Mouse (Mus musculus) hindbrain, embryonic 16.5 days (tissue): Measurements from ENCODE around the gene Fpr3. TPM values are rescaled to one million over a fixed set of nuclear protein-coding genes. Genes with fewer than 3 reads are reported as not detected.

Experiments
- ATAC-seq: fragments of 200-750 bp; cut with Nextera tagmentation; 2 replicates; pipeline ENCODE4 v1.8.0; 2017; ENCODE audit warnings: moderate TSS enrichment, moderate library complexity
- H3K27ac ChIP-seq: fragments of 300-500 bp; sonication (generic); 2 replicates; pipeline ENCODE4 v1.5.1; 2014; ENCODE audit warnings: low read depth, mild to moderate bottlenecking, control low read depth, low read length, moderate library complexity
- H3K27me3 ChIP-seq: fragments of 300-500 bp; sonication (generic); replicated peaks from 2 replicates; pipeline ENCODE4 v1.6.1; 2014; ENCODE audit warnings: low read length; ENCODE audit not compliant: control insufficient read depth, insufficient read depth
- H3K36me3 ChIP-seq: fragments of 300-500 bp; sonication (generic); 2 replicates; pipeline ENCODE4 v1.6.1; 2014; ENCODE audit warnings: mild to moderate bottlenecking, low read length, moderate library complexity, mixed read lengths; ENCODE audit not compliant: control insufficient read depth, insufficient read depth
- H3K4me1 ChIP-seq: fragments of 300-500 bp; sonication (generic); 2 replicates; pipeline ENCODE4 v1.6.1; 2014; ENCODE audit warnings: low read depth, low read length; ENCODE audit not compliant: control insufficient read depth, insufficient read depth
- H3K4me2 ChIP-seq: fragments of 300-500 bp; sonication (generic); 2 replicates; pipeline ENCODE4 v1.6.1; 2014; ENCODE audit warnings: mild to moderate bottlenecking, low read length, control low read depth, moderate library complexity
- H3K4me3 ChIP-seq: fragments of 300-500 bp; sonication (generic); 2 replicates; pipeline ENCODE4 v1.5.1; 2014; ENCODE audit warnings: mild to moderate bottlenecking, low read length, control low read depth, moderate library complexity
- H3K9ac ChIP-seq: fragments of 300-500 bp; sonication (generic); 2 replicates; pipeline ENCODE4 v1.6.1; 2014; ENCODE audit warnings: low read depth, mild to moderate bottlenecking, control low read depth, low read length, moderate library complexity
- H3K9me3 ChIP-seq: fragments of 300-500 bp; sonication (generic); 2 replicates; pipeline ENCODE4 v1.6.1; 2014; ENCODE audit warnings: mild to moderate bottlenecking, low read length, moderate library complexity; ENCODE audit not compliant: control insufficient read depth
- WGBS: fragments of 180-500 bp; shearing (Covaris S2); extraction: QIAGEN DNeasy Blood & Tissue Kit; methylation state at CpG from one replicate; pipeline ENCODE4 v1.1.7; 2014; 5-methylcytosine and 5-hydroxymethylcytosine counted together
- polyA plus RNA-seq: library from polyadenylated mRNA; unstranded; fragments of >200 nt; fragmentation: Nextera tagmentation; extraction: Ambion mirVana; gene quantifications from 2 replicates; pipeline ENCODE4 v1.2.1, GENCODE M21; 2015

Fpr3 gene
- polyA plus RNA-seq, 1 experiment from 2014 or later: not detected

DNA sequence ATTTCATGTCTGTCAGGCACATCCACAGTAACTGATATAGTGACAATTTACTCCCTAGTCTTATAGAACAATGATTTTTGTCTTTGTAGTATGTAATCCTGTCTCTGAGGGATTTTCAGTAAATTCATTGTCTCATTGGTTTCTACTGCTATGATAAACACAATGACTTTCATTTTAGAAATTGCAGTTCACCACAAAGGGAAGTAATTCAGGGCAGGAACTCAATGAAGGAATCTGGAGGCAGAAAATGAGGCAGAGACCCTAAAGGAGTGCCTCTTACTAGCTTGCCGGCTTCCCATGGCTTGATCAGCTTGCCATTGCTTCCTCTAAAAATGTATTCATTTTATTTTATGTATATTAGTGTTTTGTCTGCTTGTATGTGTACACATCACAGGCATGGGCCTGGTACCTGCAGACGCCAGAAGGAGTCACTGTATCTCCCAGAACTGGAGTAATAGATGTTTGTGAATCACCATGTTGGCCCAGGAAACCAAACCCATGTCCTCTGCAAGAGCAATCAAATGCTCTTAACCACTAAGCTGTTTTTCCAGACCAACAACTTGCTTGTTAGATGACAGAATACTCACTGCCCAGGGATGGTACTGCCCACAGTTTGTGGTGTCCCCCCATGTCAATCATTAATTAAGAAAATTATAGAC is 16.6 kb upstream of the Fpr3 start:
- no peaks in the 10 kb centered on the region for H3K4me1 ChIP-seq
- H3K27ac ChIP-seq: no peak overlapping the region
- H3K4me3 ChIP-seq: no peak overlapping the region
- H3K27me3 ChIP-seq: no peaks in the 10 kb centered on the region
- no peak overlapping the region for H3K9ac ChIP-seq
- no peak overlapping the region for H3K4me2 ChIP-seq
- no peaks in the 10 kb centered on the region for H3K9me3 ChIP-seq
- H3K36me3 ChIP-seq: no peaks in the 10 kb centered on the region
- ATAC-seq: no peak
- WGBS: 84% methylated on average over 2 of the region's 2 CpGs

DNA sequence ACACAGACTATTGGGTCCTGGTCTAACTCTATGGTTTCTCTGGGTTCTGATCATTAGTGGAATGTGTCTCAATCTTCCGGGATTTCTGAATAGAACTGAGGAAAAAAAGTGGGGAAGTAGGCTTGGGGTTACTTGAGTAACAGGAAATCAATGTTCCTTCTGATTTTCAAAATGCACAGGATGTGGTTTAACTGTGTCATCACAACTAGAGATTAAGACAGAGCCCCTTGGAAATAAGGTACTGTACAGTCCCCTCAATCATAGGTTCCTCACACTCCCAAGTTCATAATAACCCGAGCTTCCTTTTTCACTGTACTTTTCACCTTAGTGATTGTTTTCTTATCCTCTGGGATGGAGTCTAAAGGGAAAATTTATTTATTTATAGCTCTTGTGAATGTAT is 16.0 kb upstream of the Fpr3 start:
- no peak overlapping the region for H3K4me3 ChIP-seq
- no peak overlapping the region for H3K9ac ChIP-seq
- ATAC-seq: no peak
- H3K9me3 ChIP-seq: no peaks in the 10 kb centered on the region
- no peaks in the 10 kb centered on the region for H3K4me1 ChIP-seq
- H3K36me3 ChIP-seq: no peaks in the 10 kb centered on the region
- H3K4me2 ChIP-seq: no peak overlapping the region
- H3K27me3 ChIP-seq: no peaks in the 10 kb centered on the region
- 81% methylated on average over 2 of the region's 2 CpGs for WGBS
- no peak overlapping the region for H3K27ac ChIP-seq

DNA sequence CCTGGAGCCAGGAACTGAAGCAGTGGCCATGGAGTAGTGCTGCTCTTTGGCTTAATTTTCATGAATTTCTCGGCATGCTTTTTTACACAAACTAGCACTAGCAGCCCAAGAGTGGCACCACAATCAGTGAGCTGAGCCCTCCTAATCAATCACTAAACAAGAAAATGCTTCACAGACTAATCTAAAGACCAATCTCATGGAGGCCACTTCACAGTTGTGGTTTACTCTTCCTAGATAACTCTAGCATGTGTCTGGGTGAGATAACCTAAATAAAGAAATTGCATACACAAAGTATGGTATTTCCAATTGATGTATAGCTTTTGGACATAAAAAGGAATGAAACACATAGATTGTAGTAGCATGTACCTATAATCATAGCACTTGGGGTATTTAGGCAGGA is 8.3 kb upstream of the Fpr3 start:
- no peak overlapping the region for H3K9ac ChIP-seq
- H3K27me3 ChIP-seq: no peaks in the 10 kb centered on the region
- H3K4me1 ChIP-seq: no peaks in the 10 kb centered on the region
- 94% methylated on average over 1 of the region's 1 CpGs for WGBS
- H3K9me3 ChIP-seq: no peaks in the 10 kb centered on the region
- H3K4me2 ChIP-seq: no peak overlapping the region
- no peak for ATAC-seq
- H3K4me3 ChIP-seq: no peak overlapping the region
- H3K36me3 ChIP-seq: no peaks in the 10 kb centered on the region
- no peak overlapping the region for H3K27ac ChIP-seq

GRCm38 (mm10) chr17:17882672-17883071 is 5.0 kb upstream of the Fpr3 start:
- Histone ChIP-seq H3K27me3 (no peaks in the 10 kb centered on the region), H3K36me3 (no peaks in the 10 kb centered on the region), H3K9me3 (no peaks in the 10 kb centered on the region), H3K4me3 (no peak overlapping the region), H3K4me1 (no peaks in the 10 kb centered on the region), H3K4me2 (no peak overlapping the region), H3K9ac (no peak overlapping the region), H3K27ac (no peak overlapping the region)
- WGBS: 88% methylated on average over 3 of the region's 3 CpGs
- no peak for ATAC-seq

GRCm38 (mm10) chr17:17883840-17884239 is 3.8 kb upstream of the Fpr3 start, which contains the start of gene Fpr1:
Fpr1 (minus strand) TSS chr17:17883940.
- Histone ChIP-seq H3K36me3 (no peaks in the 10 kb centered on the region), H3K27ac (no peak within 1 kb of the TSS), H3K9me3 (no peaks in the 10 kb centered on the region), H3K4me1 (no peaks in the 10 kb centered on the region), H3K9ac (no peak within 1 kb of the TSS), H3K4me3 (no peak within 1 kb of the TSS), H3K4me2 (no peak within 1 kb of the TSS), H3K27me3 (no peaks in the 10 kb centered on the region)
- 55% methylated on average over 1 of the region's 1 CpGs for WGBS
- ATAC-seq: no peak

DNA sequence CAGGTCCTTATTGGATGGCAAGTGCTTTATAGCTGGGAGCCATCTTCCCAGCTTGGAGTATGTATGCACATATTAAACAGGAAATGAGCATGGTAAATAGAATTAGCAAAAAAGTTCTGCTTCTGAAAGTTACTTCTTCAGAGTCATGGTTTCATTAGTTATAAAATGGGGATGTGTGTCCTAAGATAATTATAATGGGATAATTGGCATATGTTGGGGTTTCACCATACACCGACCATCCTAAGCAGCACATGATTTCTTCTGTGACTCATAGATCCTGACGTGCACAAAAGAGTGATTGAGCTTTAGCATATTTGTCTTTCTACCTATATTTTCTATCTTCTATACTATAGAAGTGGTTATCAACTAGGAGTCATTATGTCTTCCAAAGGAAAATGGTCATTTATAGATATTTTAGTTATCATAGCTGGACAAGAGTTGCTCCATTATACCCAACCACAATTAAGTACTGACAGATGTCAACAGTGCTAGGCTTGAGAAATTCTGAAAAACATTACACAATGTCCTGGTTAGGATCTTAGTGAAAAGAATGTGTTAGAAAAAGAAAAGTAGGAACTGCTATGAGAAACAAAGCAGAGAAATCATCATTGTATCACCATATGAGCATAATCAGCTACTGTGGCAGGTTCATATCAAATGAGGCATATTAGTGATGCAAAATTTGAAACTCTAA is 2.2 kb downstream of the Fpr3 start:
- H3K9me3 ChIP-seq: no peaks in the 10 kb centered on the region
- no peaks in the 10 kb centered on the region for H3K27me3 ChIP-seq
- WGBS: 88% methylated on average over 2 of the region's 2 CpGs
- no peaks in the 10 kb centered on the region for H3K36me3 ChIP-seq
- H3K27ac ChIP-seq: no peak overlapping the region
- ATAC-seq: no peak
- H3K4me2 ChIP-seq: no peak overlapping the region
- H3K4me1 ChIP-seq: no peaks in the 10 kb centered on the region
- no peak overlapping the region for H3K9ac ChIP-seq
- no peak overlapping the region for H3K4me3 ChIP-seq

GRCm38 (mm10) chr17:17896039-17896438 is 8.4 kb downstream of the Fpr3 start:
- ATAC-seq: no peak
- 5% methylated on average over 4 of the region's 4 CpGs for WGBS
- no peaks in the 10 kb centered on the region for H3K4me1 ChIP-seq

DNA sequence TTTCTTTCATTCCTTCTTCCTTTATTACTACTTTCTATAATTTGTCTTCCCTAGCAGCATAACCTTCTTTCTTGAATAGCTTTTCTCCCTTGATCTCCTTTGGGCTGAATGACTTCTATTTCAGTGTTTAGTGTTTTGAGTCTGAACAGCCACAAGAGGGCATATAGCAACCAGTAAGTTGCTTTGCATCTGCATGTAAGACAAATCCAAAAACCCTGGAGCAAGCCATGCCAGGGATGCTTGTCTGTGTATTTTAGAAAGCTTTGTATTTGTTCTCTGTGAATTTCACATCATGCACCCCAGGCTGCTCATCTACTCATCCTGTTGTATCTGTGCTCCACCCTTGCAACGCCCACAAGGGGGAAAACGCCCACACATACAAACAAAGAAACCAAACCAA is 11.6 kb downstream of the Fpr3 start:
- ATAC-seq: peak; percentile 84; the same call in 1 of the 2 replicates
- H3K36me3 ChIP-seq: no peaks in the 10 kb centered on the region
- no peaks in the 10 kb centered on the region for H3K27me3 ChIP-seq
- H3K27ac ChIP-seq: no peak overlapping the region
- WGBS: 81% methylated on average over 2 of the region's 2 CpGs
- no peak overlapping the region for H3K4me2 ChIP-seq
- H3K4me3 ChIP-seq: no peak overlapping the region
- H3K9me3 ChIP-seq: no peaks in the 10 kb centered on the region
- no peak overlapping the region for H3K9ac ChIP-seq
- H3K4me1 ChIP-seq: no peaks in the 10 kb centered on the region

More at GRCm38 (mm10) chr17:17896039-17896438, 8.4 kb downstream of the Fpr3 start:
- H3K27me3 ChIP-seq: no peaks in the 10 kb centered on the region
- H3K36me3 ChIP-seq: no peaks in the 10 kb centered on the region
- H3K27ac ChIP-seq: no peak overlapping the region
- H3K9me3 ChIP-seq: no peaks in the 10 kb centered on the region
- H3K4me3 ChIP-seq: no peak overlapping the region
- H3K9ac ChIP-seq: no peak overlapping the region
- H3K4me2 ChIP-seq: no peak overlapping the region

DNA sequence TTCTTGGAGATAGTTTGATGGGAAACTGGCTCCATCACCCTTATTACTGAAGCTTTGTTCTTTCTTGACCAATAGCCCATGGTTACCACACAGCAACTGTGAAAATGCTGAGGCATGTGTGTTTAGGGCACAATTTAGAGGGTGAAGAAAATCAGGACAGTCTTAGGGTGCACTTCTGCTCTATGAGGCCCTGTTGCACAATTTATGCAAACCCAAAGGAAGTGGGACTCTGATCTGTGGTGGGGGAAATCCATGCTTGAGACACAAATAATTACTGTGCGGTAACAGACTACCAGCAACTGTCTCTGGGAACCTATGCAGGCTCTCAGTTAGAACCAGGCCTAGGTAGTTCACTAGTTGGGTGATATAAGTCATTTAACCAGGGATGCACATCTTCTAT is 13.1 kb downstream of the Fpr3 start:
- no peaks in the 10 kb centered on the region for H3K36me3 ChIP-seq
- H3K4me1 ChIP-seq: no peaks in the 10 kb centered on the region
- 87% methylated on average over 1 of the region's 1 CpGs for WGBS
- H3K27me3 ChIP-seq: no peaks in the 10 kb centered on the region
- H3K27ac ChIP-seq: no peak overlapping the region
- ATAC-seq: no peak
- no peak overlapping the region for H3K9ac ChIP-seq
- H3K4me3 ChIP-seq: no peak overlapping the region
- H3K4me2 ChIP-seq: no peak overlapping the region
- no peaks in the 10 kb centered on the region for H3K9me3 ChIP-seq
